Mouse (Mus musculus) small intestine, adult 2 months (tissue): ENCODE measurements around the gene Nom1.
"Not testable (repeated sequence)": the region's sequence is repeated elsewhere in the genome, so short reads cannot be mapped to it uniquely, and the experiment has no call there.

Experiments
- CTCF ChIP-seq: fragments of 200-500 bp; IDR thresholded peaks from 2 replicates; pipeline ENCODE4 v1.5.1; 2012; ENCODE audit warnings: low read depth, mild to moderate bottlenecking, control low read depth, inconsistent platforms, low read length, moderate library complexity, mixed read lengths; ENCODE audit not compliant: insufficient replicate concordance, insufficient read length; ENCODE audit errors: extremely low read depth
- POLR2A ChIP-seq: fragments of 200-500 bp; IDR thresholded peaks from 2 replicates; pipeline ENCODE4 v1.6.1; 2012; ENCODE audit warnings: low read depth, mild to moderate bottlenecking, control low read depth, inconsistent platforms, low read length, moderate library complexity

DNA sequence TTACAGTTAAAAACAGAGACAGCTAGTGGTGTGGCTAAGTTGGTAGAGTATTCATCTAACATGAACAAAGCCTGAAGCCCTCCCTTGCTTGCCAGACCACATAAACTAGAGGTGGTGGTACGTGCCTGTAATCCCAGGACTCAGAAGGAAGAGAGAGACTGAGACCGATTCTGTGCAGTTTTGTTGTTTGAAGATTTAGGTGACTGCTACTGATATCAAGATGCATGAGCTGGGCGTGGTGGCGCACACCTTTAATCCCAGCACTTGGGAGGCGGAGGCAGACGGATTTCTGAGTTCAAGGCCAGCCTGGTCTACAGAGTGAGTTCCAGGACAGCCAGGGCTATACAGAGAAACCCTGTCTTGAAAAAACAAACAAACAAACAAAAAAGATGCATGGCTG, 2.3 kb downstream of the Nom1 start:
- not testable (repeated sequence) for TF ChIP-seq CTCF, POLR2A
